Mouse (Mus musculus) heart, embryonic 11.5 days (tissue): ENCODE data around the gene Fdx1l. TPM values are rescaled to one million over a fixed set of nuclear protein-coding genes. Genes with fewer than 3 reads are reported as not detected.

Source experiments
- ATAC-seq: fragments of 200-750 bp; cut with Nextera tagmentation; replicated peaks from 2 replicates; pipeline ENCODE4 v1.8.0; 2017; ENCODE audit warnings: moderate library complexity; ENCODE audit not compliant: insufficient number of reproducible peaks, low FRiP score, low TSS enrichment
- H3K27ac ChIP-seq: fragments of 300-500 bp; sonication (generic); 2 replicates; pipeline ENCODE4 v1.5.1; 2014; ENCODE audit warnings: mild to moderate bottlenecking, low read depth, low read length
- H3K27me3 ChIP-seq: fragments of 300-500 bp; sonication (generic); 2 replicates; pipeline ENCODE4 v1.6.1; 2014; ENCODE audit warnings: mild to moderate bottlenecking, low read length, mixed read lengths; ENCODE audit not compliant: control insufficient read depth, insufficient read depth
- H3K36me3 ChIP-seq: fragments of 300-500 bp; sonication (generic); 2 replicates; pipeline ENCODE4 v1.6.1; 2014; ENCODE audit warnings: mild to moderate bottlenecking, low read length, moderate library complexity, mixed read lengths; ENCODE audit not compliant: control insufficient read depth, insufficient read depth
- H3K4me1 ChIP-seq: fragments of 300-500 bp; sonication (generic); 2 replicates; pipeline ENCODE4 v1.6.1; 2014; ENCODE audit warnings: low read length; ENCODE audit not compliant: control insufficient read depth, insufficient read depth
- H3K4me2 ChIP-seq: fragments of 300-500 bp; sonication (generic); 2 replicates; pipeline ENCODE4 v1.6.1; 2014; ENCODE audit warnings: mild to moderate bottlenecking, moderate library complexity
- H3K4me3 ChIP-seq: fragments of 300-500 bp; sonication (generic); 2 replicates; pipeline ENCODE4 v1.5.1; 2014; ENCODE audit warnings: low read depth, low read length
- H3K9ac ChIP-seq: fragments of 300-500 bp; sonication (generic); 2 replicates; pipeline ENCODE4 v1.6.1; 2014; ENCODE audit warnings: mild to moderate bottlenecking, low read depth, low read length, moderate library complexity
- H3K9me3 ChIP-seq: fragments of 300-500 bp; sonication (generic); replicated peaks from 2 replicates; pipeline ENCODE4 v1.6.1; 2016; ENCODE audit warnings: low read length; ENCODE audit not compliant: control insufficient read depth
- WGBS: fragments of 180-500 bp; shearing (Covaris S2); extraction: QIAGEN DNeasy Blood & Tissue Kit; methylation state at CpG from one replicate; pipeline ENCODE4 v1.1.7; 2014; ENCODE audit not compliant: insufficient replicate concordance; 5-methylcytosine and 5-hydroxymethylcytosine counted together
- polyA plus RNA-seq: library from polyadenylated mRNA; unstranded; fragments of >200 nt; fragmentation: Nextera tagmentation; extraction: Ambion mirVana; gene quantifications from 2 replicates; pipeline ENCODE4 v1.2.1, GENCODE M21; 2014

Fdx1l gene
- polyA plus RNA-seq, result 52.9 and 58.2 TPM in 2 replicates

- Histone ChIP-seq H3K4me2 (peak within 1 kb of the TSS; percentile 89), H3K27ac (peak within 1 kb of the TSS; percentile 75), H3K9ac (peak within 1 kb of the TSS; percentile 90), H3K4me3 (peak within 1 kb of the TSS; percentile 71), H3K36me3 (peaks cover 27% of the 10 kb centered on the region), H3K4me1 (peaks cover 7% of the 10 kb centered on the region; the same call in 1 of the 2 replicates), H3K27me3 (no peaks in the 10 kb centered on the region), H3K9me3 (no peaks in the 10 kb centered on the region)
- 3% methylated on average over 58 of the region's 58 CpGs for WGBS
- ATAC-seq, result peak; percentile 86
Measured at GRCm38 (mm10) chr9:21073044-21073840, at the start of gene Fdx1l, which contains the start of gene Gm49373. TSS of gene Fdx1l (minus strand) at chr9:21073614. TSS of gene Gm49373 (minus strand) at chr9:21073096.

- Histone ChIP-seq H3K9ac (no peak overlapping the region), H3K4me1 (peaks cover 5% of the 10 kb centered on the region; the same call in 1 of the 2 replicates), H3K36me3 (no peaks in the 10 kb centered on the region; the same call in 1 of the 2 replicates), H3K27me3 (no peaks in the 10 kb centered on the region), H3K9me3 (no peaks in the 10 kb centered on the region), H3K27ac (no peak overlapping the region), H3K4me3 (no peak overlapping the region), H3K4me2 (no peak overlapping the region)
- ATAC-seq, result no peak
- 87% methylated on average over 16 of the region's 16 CpGs for WGBS
Measured at GRCm38 (mm10) chr9:21121483-21121882, 48.1 kb upstream of the Fdx1l start.

- H3K27me3 ChIP-seq, result no peaks in the 10 kb centered on the region
- ATAC-seq, result no peak
- H3K9me3 ChIP-seq, result no peaks in the 10 kb centered on the region
- H3K4me2 ChIP-seq, result no peak overlapping the region
- H3K27ac ChIP-seq, result no peak overlapping the region
- no peak overlapping the region for H3K9ac ChIP-seq
- WGBS, result 72% methylated on average over 6 of the region's 6 CpGs
- H3K36me3 ChIP-seq, result no peaks in the 10 kb centered on the region; the same call in 1 of the 2 replicates
- H3K4me1 ChIP-seq, result no peaks in the 10 kb centered on the region
- no peak overlapping the region for H3K4me3 ChIP-seq
Measured at GRCm38 (mm10) chr9:21117073-21117472, 43.7 kb upstream of the Fdx1l start.

GRCm38 (mm10) chr9:21115105-21115504 is 41.7 kb upstream of the Fdx1l start:
- Histone ChIP-seq H3K27me3 (no peaks in the 10 kb centered on the region), H3K27ac (no peak overlapping the region), H3K4me2 (no peak overlapping the region), H3K4me3 (no peak overlapping the region), H3K9me3 (no peaks in the 10 kb centered on the region), H3K4me1 (no peaks in the 10 kb centered on the region), H3K36me3 (no peaks in the 10 kb centered on the region), H3K9ac (no peak overlapping the region)
- ATAC-seq, result no peak
- WGBS, result 87% methylated on average over 8 of the region's 8 CpGs

GRCm38 (mm10) chr9:21114190-21114589 is 40.8 kb upstream of the Fdx1l start:
- WGBS, result 80% methylated on average over 7 of the region's 7 CpGs
- no peak overlapping the region for H3K9ac ChIP-seq
- no peaks in the 10 kb centered on the region for H3K36me3 ChIP-seq
- H3K4me2 ChIP-seq, result no peak overlapping the region
- H3K4me3 ChIP-seq, result no peak overlapping the region
- H3K27ac ChIP-seq, result no peak overlapping the region
- no peaks in the 10 kb centered on the region for H3K4me1 ChIP-seq
- no peak for ATAC-seq
- no peaks in the 10 kb centered on the region for H3K9me3 ChIP-seq
- H3K27me3 ChIP-seq, result no peaks in the 10 kb centered on the region

GRCm38 (mm10) chr9:21113751-21114150 is 40.3 kb upstream of the Fdx1l start:
- H3K4me1 ChIP-seq, result no peaks in the 10 kb centered on the region
- no peak overlapping the region for H3K9ac ChIP-seq
- H3K36me3 ChIP-seq, result no peaks in the 10 kb centered on the region
- no peaks in the 10 kb centered on the region for H3K27me3 ChIP-seq
- H3K4me3 ChIP-seq, result no peak overlapping the region
- WGBS, result 92% methylated on average over 6 of the region's 6 CpGs
- no peak for ATAC-seq
- H3K27ac ChIP-seq, result no peak overlapping the region
- H3K9me3 ChIP-seq, result no peaks in the 10 kb centered on the region
- no peak overlapping the region for H3K4me2 ChIP-seq

- no peak overlapping the region for H3K4me2 ChIP-seq
- WGBS, result 33% methylated on average over 23 of the region's 23 CpGs
- H3K27me3 ChIP-seq, result no peaks in the 10 kb centered on the region
- H3K9ac ChIP-seq, result no peak overlapping the region
- H3K4me3 ChIP-seq, result no peak overlapping the region
- no peaks in the 10 kb centered on the region for H3K9me3 ChIP-seq
- H3K36me3 ChIP-seq, result 0 out of 2 replicates have a peak, but pooled peaks cover 2% of the 10 kb centered on the region
- no peak for ATAC-seq
- H3K4me1 ChIP-seq, result no peaks in the 10 kb centered on the region
- no peak overlapping the region for H3K27ac ChIP-seq
Measured at GRCm38 (mm10) chr9:21107607-21108237, 34.3 kb upstream of the Fdx1l start.

- H3K9ac ChIP-seq, result no peak overlapping the region
- no peaks in the 10 kb centered on the region for H3K4me1 ChIP-seq
- no peaks in the 10 kb centered on the region for H3K9me3 ChIP-seq
- WGBS, result 66% methylated on average over 5 of the region's 5 CpGs
- no peak for ATAC-seq
- 0 out of 2 replicates have a peak, but pooled peaks cover 2% of the 10 kb centered on the region for H3K36me3 ChIP-seq
- no peak overlapping the region for H3K4me3 ChIP-seq
- H3K27ac ChIP-seq, result no peak overlapping the region
- no peaks in the 10 kb centered on the region for H3K27me3 ChIP-seq
- H3K4me2 ChIP-seq, result no peak overlapping the region
Measured at GRCm38 (mm10) chr9:21105760-21106564, 32.5 kb upstream of the Fdx1l start.
